ENCODE assay signal across 13 mouse cellular contexts in the genomic region with DNA sequence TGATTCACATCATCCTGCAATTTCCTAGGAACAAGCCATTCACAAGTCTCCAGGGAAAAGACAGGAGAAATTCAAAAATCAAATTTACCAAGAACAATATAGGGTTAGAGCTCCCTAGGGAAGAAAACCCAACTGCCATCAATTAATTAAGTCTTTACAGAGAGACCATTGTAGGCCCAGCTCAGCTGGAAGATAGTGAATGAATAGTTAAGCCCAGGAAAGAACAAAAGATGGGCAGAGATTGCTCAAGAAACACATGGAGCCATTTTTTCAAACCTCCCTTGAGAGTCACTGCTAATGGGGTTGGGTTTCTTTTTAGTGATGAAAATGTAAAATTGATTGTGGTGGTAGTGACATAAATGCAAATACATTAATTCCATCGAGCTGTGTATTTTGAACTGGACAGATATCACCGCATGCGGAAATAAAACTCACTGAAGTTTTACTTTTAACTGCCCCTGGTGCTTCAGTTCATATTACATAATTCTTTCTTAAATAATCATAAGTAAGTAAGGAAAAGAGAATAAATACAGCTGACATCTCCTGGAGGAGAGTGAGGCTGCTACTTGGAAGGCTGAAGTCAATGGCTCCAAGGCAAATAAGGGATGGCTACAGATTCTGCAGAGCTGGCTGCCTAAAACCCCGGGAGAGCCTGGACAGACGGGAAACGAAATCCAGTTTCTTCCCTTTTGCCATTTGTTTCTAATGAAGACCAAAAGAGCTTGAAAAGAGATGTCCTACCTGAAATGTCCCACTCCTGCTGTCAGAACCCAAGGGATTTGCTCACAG.
DNase-seq lines count a peak whose midpoint lies in the region; ATAC-seq and TF ChIP-seq lines count a peak whose summit lies in the region.
"Had no signal": no experiment of that assay in that cellular context is flagged by ENCODE, and none has a peak within 500 bp of the region (broad histone marks: within the 10 kb centered on the region; RNA-seq: fewer than 3 reads in every experiment).

No protein-coding gene starts in this region.

- WGBS in forebrain, embryonic 10.5 days, result 47% methylated on average over 6 of the region's 6 CpGs
- 24% methylated on average over 6 of the region's 6 CpGs for WGBS in forebrain, embryonic 16.5 days

- H3K9ac ChIP-seq in forebrain, embryonic 16.5 days (replicated peaks; ENCODE audit: low read depth, low read length), result no peak overlapping the region

- H3K9me3 ChIP-seq in forebrain, embryonic 10.5 days, result no peaks in the 10 kb centered on the region
- no peaks in the 10 kb centered on the region for H3K9me3 ChIP-seq in forebrain, embryonic 16.5 days (ENCODE audit: control insufficient read depth, low read length)

- TF ChIP-seq POLR2A in embryonic fibroblast, embryonic 13.5 days (IDR thresholded peaks at IDR 0.05; ENCODE audit: low read depth, low read length), result no peak

- no peak overlapping the region for H3K4me2 ChIP-seq in forebrain, embryonic 16.5 days (ENCODE audit: low read length)

- H3K36me3 ChIP-seq in forebrain, embryonic 10.5 days (replicated peaks), result no peaks in the 10 kb centered on the region
- H3K36me3 ChIP-seq in forebrain, embryonic 16.5 days (ENCODE audit: control insufficient read depth, insufficient read depth), result no peaks in the 10 kb centered on the region

- DNase-seq in forebrain, embryonic 10.5 days (ENCODE audit: extremely low spot score, low spot score), result no peak
- DNase-seq in 3T3-L1 (ENCODE audit: low read depth, low spot score), result peak; percentile 70
- DNase-seq in mesoderm, embryonic 11.5 days (ENCODE audit: low read depth, low spot score), result peak; percentile 64
- DNase-seq in kidney, postnatal 10 days, result no peak
- no peak for DNase-seq in thymus, postnatal 14 days
- DNase-seq in lung, postnatal 25 days (ENCODE audit: low spot score), result no peak
- DNase-seq: cerebellum, postnatal 10 days; kidney, adult 9 months; layer of hippocampus, adult 9-11 months; lung, adult 2 months; thymus, adult 2 months had no signal

- no peak overlapping the region for H3K4me3 ChIP-seq in forebrain, embryonic 10.5 days
- H3K4me3 ChIP-seq in forebrain, embryonic 16.5 days (replicated peaks; ENCODE audit: low read length), result no peak overlapping the region
- no peak overlapping the region for H3K4me3 ChIP-seq in embryonic fibroblast, embryonic 13.5 days (ENCODE audit: insufficient read depth, low read length)

- H3K4me1 ChIP-seq in forebrain, embryonic 10.5 days, result peaks cover 24% of the 10 kb centered on the region
- H3K4me1 ChIP-seq in forebrain, embryonic 16.5 days (replicated peaks; ENCODE audit: control insufficient read depth, insufficient read depth, low read length), result peaks cover 8% of the 10 kb centered on the region; the same call in 1 of the 2 replicates
- H3K4me1 ChIP-seq in embryonic fibroblast, embryonic 13.5 days (ENCODE audit: control insufficient read depth, insufficient read depth, low read length), result peaks cover 2% of the 10 kb centered on the region

- H3K27me3 ChIP-seq in forebrain, embryonic 10.5 days (ENCODE audit: poor library complexity, severe bottlenecking), result peaks cover 15% of the 10 kb centered on the region; the same call in 1 of the 2 replicates
- H3K27me3 ChIP-seq in forebrain, embryonic 16.5 days (replicated peaks; ENCODE audit: control insufficient read depth, insufficient read depth, low read length), result no peaks in the 10 kb centered on the region

- peak overlapping the region; percentile 76 for H3K27ac ChIP-seq in forebrain, embryonic 10.5 days
- no peak overlapping the region for H3K27ac ChIP-seq in forebrain, embryonic 16.5 days (ENCODE audit: low read length)
- peak overlapping the region; percentile 38; the same call in 1 of the 2 replicates for H3K27ac ChIP-seq in embryonic fibroblast, embryonic 13.5 days (ENCODE audit: insufficient read depth, low read length)

- TF ChIP-seq CTCF in embryonic fibroblast, embryonic 13.5 days (IDR thresholded peaks at IDR 0.05; ENCODE audit: borderline replicate concordance, insufficient read depth, low read length), result no peak

- no peak; the same call in 1 of the 2 replicates for ATAC-seq in forebrain, embryonic 16.5 days

Comparison
In these comparisons a context has a peak if more than half of its experiments do, and no peak if none do; other contexts are left out.
1. DNase-seq: peak in 3T3-L1 (single experiment) and mesoderm, embryonic 11.5 days (single experiment); none in forebrain, embryonic 10.5 days (single experiment), kidney, postnatal 10 days (single experiment), thymus, postnatal 14 days (single experiment) and lung, postnatal 25 days (single experiment).